Mouse (Mus musculus) heart, adult 18-20 months (tissue): ENCODE results near the gene Nt5c2. TPM values are rescaled to one million over a fixed set of nuclear protein-coding genes. Genes with fewer than 3 reads are reported as not detected.
A peak's percentile ranks its signal among the peaks of the same experiment; 100 is the strongest.

Experiments
- DNase-seq, 2 experiments: peaks; one replicate each; pipeline ENCODE4 v3.0.0; 2021 to 2022; ENCODE audit warnings: mixed read lengths in 1 of 2
- total RNA-seq, 2 experiments: library from RNA; stranded (reverse); gene quantifications; 2 replicates each; pipeline ENCODE4 v1.2.3; 2021

Nt5c2 gene
- total RNA-seq, 2 experiments from 2014 or later = 63.6 to 64.0 TPM

DNA sequence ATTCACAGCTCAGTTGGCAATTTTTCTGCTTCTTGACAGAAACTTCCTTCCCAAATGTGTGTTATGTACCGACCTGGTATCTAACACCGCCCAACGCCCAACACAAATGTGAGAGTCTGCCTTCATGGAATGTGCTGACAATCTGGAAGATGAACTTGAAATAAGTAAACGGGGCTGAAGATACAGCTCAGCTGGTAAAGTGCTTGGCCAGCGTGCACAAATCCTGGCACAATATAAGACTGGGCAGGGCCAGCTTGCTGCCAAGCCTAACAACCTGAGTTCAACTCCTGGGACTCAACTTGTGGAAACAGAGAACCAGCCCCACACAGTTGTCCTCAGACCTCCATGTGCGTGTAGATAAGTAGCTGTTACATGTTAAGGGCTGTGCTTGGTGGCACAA, 48.6 kb downstream of the Nt5c2 start:
- DNase-seq = no peak

DNA sequence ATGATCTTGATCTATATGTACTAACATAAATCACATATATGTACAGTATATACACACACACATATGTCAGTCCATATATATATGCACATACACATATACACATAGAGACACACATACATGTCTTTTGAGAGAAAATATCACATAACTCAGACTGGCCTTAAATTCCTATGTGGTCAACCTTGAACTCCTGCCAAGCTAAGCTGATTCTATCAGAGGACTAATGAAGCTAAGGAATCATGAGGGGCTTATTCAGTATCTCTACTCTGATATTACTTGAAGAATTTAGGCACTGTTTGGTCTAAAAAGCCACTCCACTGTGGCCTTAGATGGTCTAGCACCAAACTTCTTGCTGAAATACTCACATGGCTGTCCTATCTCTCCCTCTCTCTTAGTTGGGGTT, 49.5 kb downstream of the Nt5c2 start:
- DNase-seq = no peak

DNA sequence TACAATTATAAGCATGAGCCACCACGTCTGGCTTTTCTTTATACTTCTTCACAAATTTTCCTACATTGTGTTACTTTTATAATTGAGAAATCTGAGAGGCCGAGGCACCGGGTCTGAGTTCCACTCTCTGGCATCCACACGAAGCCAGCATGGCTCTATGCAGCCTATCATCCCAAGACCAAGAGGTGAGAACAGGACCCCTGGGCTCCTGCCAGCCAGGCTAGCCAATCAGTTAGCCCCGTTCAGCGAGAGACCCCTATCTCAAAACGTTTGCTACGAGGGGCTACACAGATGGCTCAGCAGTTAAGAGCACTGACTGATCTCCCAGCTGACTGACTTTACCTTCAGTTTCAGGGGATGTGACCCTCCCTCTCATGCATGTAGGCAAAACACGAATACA, 50.6 kb downstream of the Nt5c2 start:
- DNase-seq = no peak

GRCm38 (mm10) chr19:46963440-46963839, 51.5 kb downstream of the Nt5c2 start:
- DNase-seq = no peak

DNA sequence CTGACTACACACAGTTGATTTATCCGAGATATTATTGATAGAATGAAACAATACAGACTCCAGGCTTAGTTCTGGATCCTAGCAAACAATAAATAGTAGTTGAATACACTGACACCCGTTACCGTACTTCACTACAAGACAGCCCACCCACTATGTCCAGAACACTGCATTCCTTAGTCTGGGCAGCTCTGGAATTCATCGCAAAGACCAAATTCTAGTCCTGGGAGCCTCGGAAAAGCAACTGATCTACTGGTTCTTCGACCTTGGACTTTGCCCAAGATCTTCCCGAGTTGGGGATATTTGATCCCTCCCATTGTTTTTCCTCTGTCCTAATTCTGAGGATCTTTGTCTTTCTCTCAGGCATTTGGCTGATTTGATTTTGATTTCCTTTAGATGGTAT, 52.1 kb downstream of the Nt5c2 start:
- DNase-seq = peak in 1 of 2 experiments; percentile 38

- DNase-seq = peak; percentile 77 to 85
Measured at GRCm38 (mm10) chr19:46962171-46962772, 52.7 kb downstream of the Nt5c2 start.

DNA sequence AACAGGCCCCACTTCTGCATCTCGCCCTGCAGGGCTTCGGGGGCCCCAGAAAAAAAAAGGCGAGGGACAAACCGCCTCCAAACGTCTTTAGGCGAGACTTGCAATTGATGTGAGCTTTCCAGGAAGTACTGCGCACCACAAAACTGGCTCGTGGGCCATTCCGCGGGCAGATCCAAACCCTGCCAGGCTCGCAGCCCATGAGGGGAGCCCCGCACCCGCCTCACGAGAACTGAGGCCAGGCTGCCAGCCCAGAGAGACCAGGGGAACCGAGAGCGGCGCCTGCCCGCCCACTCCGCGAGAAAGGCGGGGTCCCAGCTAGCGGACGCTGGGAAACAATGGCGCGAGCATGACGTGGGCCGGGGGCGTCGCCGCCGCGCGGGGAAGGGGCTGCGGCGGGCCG, 53.3 kb downstream of the Nt5c2 start:
- peak; percentile 89 to 92 for DNase-seq

DNA sequence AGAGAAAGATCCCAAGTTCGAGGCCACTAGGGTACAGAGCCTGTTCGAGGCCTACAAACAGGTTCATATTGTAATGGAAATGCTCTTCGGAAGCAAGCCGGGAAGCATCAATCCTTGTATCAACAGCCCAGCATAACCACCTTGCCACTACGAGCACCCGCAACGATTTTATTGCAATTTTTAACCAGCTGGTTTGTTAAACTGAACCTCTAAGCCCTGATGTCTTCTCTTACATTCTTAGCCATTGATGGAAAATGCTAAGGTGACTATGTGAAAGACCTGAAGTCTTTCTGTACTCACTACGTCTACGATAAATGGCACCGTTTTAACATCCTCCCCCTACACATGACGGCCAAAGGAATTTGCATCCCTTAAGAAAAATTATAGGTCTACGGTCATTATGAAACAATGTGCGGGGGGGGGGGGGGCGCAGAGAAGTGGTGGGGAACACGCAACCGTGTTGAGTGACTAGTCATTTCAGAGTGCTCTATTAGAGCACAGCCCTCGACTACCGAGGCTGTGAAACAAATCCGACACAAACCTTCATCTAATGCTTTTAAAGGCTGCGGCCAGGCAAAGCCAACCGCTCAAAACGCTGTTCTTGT, 53.8 kb downstream of the Nt5c2 start:
- peak in 1 of 2 experiments; percentile 42 for DNase-seq

DNA sequence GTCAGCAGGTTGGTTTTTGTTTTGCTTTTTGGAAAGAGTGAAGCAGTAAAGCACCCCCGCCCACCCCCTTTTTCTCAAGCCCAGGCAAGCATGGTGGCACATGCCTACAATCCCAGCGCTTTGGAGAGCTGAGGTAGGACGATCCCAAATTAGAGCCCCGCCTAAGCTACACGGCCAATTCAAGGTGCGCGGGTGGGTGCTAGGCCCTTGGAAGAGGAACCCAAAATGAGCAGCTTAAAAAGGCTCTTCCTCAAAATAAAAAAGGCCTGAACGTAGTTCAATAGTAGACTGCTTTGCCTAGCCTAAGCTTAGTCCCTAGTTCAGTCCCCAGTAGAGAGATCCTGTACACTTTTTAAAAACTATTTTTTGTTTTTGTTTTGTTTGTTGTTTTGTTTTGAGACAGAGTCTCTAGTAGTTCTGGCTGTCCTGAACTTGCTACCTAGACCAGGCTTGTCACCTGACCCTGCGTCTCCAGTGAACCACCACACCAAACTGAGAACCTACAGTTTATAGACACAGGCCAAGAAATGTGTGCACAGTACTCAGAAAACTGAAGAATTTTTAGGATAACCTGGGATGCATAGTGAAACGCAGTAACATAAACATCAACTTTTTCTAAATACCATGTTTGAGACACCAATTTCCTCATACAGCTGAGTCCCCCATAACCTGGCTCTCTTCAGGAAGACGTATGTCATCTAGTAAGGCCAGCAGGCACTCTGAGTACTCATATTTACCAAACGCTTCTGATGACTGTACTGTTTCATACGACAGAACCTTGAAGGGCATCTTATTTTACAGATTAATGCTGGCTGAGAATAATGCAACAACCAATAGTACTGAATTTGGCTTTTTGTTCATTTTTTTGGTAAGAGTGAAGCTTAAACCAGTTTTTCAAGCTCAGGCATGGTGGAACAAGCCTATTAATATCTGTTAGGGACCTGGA, 54.6 kb downstream of the Nt5c2 start:
- DNase-seq = no peak

GRCm38 (mm10) chr19:46959536-46959935, 55.4 kb downstream of the Nt5c2 start:
- no peak for DNase-seq

DNA sequence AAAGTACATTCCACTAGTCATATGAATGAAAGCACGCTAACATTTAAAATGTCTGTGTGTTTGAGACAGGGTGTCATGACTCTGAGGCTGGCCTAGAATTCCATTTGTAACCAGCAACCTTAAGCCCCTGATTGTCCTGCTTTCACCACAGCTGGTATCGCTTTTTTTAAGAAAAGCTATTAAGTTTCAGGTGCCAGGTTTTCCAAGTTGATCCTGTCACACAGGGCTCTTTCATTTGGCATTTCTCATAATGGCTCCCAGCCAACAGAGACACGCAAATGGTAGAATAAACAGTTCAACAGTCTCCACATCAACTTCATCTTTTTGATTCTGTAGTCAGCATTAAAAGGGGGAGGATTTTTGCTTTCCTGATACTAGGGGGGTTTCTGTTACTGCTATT, 56.4 kb downstream of the Nt5c2 start:
- no peak for DNase-seq

DNA sequence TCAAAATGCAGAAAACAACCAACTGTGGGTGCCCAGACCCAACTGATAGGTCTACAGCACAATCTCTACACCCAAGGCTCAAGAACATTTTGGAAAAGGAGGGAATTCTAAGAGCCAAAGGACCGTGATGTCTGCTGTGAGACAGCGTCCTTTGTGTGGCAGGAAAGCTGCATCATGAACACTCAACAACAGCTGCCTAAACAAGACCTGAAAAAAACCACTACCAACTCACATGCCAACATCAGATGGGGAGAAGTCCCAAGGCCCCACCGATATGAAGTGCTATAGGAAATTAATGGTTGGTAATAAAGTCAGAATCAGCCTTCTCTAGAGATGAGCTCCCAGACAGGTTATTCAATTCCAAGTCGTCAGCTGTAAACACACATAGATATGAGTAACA, 57.0 kb downstream of the Nt5c2 start:
- DNase-seq = no peak

- no peak for DNase-seq
Measured at GRCm38 (mm10) chr19:46957001-46957400, 58.0 kb downstream of the Nt5c2 start.

GRCm38 (mm10) chr19:46956410-46956809, 58.5 kb downstream of the Nt5c2 start:
- no peak for DNase-seq

DNA sequence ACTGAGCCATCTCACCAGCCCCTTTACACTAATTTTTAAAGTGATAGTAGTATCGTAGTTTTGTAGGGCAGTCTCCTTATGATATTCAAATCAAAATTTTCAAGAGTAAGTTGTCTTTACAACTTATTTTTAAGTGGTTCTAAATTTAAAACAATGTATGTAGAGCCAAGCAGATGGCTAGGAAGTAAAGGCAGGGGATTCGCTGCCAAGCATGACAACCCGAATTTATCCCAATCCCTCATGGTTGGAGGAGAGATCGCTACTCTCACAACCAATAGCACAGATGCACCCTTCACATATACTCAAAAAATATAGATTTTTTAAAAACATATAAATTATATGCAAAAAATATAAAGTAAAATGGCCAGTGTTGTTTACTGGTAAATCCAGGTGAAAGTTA, 59.3 kb downstream of the Nt5c2 start:
- no peak for DNase-seq

DNA sequence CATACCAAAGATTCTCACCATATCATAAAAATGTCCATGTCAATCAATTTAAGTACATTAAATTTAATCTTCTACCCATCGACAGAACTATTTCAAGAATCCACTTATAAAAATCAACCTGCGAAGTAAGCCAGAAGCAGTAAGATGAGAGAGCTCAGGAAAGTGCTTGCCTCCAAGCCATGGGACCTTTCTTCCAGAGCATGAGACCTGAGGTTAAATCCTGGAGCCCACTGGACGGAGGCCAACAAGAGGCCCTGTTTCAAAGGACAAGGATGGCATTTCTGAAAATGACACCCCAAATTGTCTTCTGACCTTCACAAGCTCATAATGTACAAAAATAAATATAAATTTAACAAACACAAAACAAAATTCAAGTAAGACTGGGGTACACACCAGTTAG, 61.4 kb downstream of the Nt5c2 start:
- DNase-seq = no peak

GRCm38 (mm10) chr19:46952986-46953385, 62.0 kb downstream of the Nt5c2 start:
- no peak for DNase-seq

DNA sequence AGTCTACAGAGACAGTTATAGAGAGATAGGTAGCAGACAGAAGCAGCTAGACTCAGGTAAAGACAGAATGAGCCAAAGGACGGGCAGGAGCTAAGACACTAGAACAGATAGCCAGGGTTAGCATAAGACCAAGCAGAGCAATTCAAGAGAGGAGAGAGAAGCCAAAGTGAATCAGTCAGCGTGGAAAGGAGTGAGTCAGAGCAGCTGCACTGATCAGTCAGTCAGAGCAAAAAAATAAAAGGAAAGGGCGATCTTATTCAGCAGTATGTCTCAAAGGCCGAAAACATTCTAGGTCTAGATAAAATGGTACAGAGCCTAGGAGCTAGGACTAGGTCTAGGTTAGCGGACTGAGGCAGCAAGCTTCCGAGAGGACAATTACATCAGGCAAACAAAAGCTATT, 70.6 kb downstream of the Nt5c2 start:
- no peak for DNase-seq

GRCm38 (mm10) chr19:46937173-46937572, 77.8 kb downstream of the Nt5c2 start:
- peak; percentile 49 to 62 for DNase-seq

- peak in 1 of 2 experiments; percentile 81 for DNase-seq
Measured at GRCm38 (mm10) chr19:46934025-46934424, 80.9 kb downstream of the Nt5c2 start.

DNA sequence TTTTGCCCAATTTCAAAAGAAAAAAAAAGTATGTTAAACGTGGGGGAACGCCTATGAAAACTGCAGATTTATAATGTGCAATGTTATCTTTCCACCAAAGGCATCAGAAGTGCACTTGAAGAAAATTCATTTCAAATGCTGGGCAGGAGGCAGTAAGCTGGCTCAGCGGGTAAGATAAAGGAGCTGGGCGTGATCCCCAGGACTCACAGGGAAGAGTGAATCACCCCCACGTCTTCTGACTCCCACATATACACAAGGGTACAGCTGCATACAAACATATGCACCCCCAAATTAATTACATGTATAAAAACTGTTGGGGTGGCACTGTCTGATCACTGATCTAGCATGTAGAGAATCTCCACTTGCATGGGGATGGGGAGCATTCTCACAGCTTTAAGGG, 82.3 kb downstream of the Nt5c2 start:
- no peak for DNase-seq

DNA sequence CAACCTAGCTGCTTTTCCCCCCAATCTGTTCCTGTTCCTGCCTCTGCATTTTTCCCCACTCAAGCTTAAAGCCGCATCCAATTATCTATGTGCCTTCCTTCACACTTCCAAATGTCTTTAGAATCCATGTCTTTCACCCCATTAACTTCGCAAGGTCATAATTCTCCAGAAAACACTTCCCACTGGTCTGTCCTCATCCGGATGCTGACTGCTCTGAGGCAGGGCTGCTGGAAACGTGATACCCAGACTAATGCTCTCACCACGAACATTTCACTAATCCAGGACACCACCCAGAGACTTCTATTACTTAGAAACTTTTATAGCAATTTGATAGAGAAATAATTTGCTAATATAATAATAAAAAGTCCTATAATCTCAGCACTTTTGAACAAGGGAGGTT, 84.9 kb downstream of the Nt5c2 start:
- DNase-seq = no peak

GRCm38 (mm10) chr19:46929044-46929587, 85.8 kb downstream of the Nt5c2 start:
- DNase-seq = peak; percentile 92 to 93
